Mouse (Mus musculus) T-helper 17 cell (primary cell): ENCODE measurements around the gene Gm5640.
"Not testable (repeated sequence)": the region's sequence is repeated elsewhere in the genome, so short reads cannot be mapped to it uniquely, and the experiment has no call there.

Experiments used
- in situ Hi-C, 2 experiments: fragments of 300-600 bp; cut with MboI, MseI; formaldehyde crosslinking; loops; 1 replicate in 1 of 2; 2 replicates in 1 of 2; pipeline ENCODE4 v1.15.1; 2025; ENCODE audit warnings: high pct_unique_total_duplicates in 2 of 2

Gene Gm5640

GRCm38 (mm10) chrX:74645466-74646323 lies at the start of gene Gm5640:
Gm5640 (minus strand) TSS chrX:74645635.
- in situ Hi-C loops = not testable (repeated sequence)

GRCm38 (mm10) chrX:74646393-74646792 lies 958 bp upstream of the Gm5640 start:
- in situ Hi-C loops = not testable (repeated sequence)

- in situ Hi-C loops = no loop called here
Measured at GRCm38 (mm10) chrX:74592379-74592778, 53.1 kb downstream of the Gm5640 start, which contains the start of gene Olfr1325. Olfr1325 (plus strand) TSS chrX:74592679.
